Mouse (Mus musculus): ENCODE results near the gene Dgki.

Gene Dgki

GRCm38 (mm10) chr6:37297744-37298482, 2.1 kb downstream of the Dgki start:
- DNase-seq (ENCODE audit: low spot score in 2 of 2): peak; percentile 58 to 61

GRCm38 (mm10) chr6:37292068-37292467, 7.9 kb downstream of the Dgki start:
- no peak for DNase-seq (ENCODE audit: low spot score in 2 of 2)

GRCm38 (mm10) chr6:37291171-37291570, 8.8 kb downstream of the Dgki start:
- DNase-seq (ENCODE audit: low spot score in 2 of 2): no peak

DNA sequence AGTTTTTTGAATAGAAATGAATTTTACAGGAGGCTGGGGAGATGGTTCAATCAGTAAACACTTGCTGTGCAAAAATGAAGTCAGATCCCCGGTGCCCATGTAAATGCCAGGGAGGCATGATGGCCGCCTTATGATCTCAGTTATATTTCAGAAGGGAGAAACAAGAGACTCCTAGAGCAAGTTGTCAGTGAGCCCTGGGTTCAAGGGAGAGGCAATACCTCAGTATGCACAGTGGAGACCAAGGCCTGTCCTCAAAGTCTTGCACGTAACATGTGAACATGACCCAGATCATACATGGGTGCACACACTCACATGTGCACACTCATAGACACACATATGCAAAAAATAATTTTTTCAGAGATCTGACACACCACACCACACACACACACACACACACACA, 9.3 kb downstream of the Dgki start:
- no peak for DNase-seq (ENCODE audit: low spot score in 2 of 2)

- no peak for DNase-seq (ENCODE audit: low spot score in 2 of 2)
Measured at GRCm38 (mm10) chr6:37286134-37286533, 13.8 kb downstream of the Dgki start.

- no peak for DNase-seq (ENCODE audit: low spot score in 2 of 2)
Measured at GRCm38 (mm10) chr6:37284879-37285278, 15.1 kb downstream of the Dgki start.

DNA sequence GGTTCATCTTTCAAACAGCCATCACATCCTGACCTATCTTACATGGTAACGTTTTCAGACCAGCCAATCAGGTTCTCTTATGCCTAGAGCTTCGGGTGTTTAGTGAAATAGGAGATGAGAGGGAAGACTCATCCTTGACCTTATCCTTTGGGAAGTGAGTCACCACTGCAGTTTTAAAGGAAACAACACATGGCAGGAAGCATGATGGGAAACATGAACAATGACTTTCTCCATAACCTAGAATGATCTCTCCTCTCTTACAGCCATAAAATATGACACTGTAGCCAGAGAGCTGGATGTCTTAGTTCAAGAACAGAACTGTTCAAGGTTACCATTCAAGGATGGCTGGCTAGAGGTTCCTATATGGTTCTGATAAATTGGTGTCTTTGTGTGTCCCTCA, 16.6 kb downstream of the Dgki start:
- no peak for DNase-seq (ENCODE audit: low spot score in 2 of 2)

DNA sequence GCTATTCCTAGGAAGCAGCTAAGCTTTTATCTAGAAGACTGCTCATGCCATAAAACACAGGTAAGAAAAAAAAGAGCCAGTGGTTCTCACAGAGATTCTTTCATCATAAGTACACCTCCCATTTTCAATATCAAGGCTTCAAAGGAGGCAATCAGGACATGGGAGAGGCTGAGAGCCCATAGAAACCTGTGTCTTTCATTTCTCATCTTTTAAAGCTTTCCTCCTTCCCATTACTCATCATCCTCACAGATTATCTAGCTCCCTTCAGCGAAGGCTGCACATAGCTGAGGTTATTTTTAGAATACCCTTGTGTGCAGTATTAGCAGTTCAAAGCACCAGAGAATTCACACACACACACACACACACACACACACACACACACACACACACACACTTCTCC, 17.3 kb downstream of the Dgki start:
- no peak for DNase-seq (ENCODE audit: low spot score in 2 of 2)

DNA sequence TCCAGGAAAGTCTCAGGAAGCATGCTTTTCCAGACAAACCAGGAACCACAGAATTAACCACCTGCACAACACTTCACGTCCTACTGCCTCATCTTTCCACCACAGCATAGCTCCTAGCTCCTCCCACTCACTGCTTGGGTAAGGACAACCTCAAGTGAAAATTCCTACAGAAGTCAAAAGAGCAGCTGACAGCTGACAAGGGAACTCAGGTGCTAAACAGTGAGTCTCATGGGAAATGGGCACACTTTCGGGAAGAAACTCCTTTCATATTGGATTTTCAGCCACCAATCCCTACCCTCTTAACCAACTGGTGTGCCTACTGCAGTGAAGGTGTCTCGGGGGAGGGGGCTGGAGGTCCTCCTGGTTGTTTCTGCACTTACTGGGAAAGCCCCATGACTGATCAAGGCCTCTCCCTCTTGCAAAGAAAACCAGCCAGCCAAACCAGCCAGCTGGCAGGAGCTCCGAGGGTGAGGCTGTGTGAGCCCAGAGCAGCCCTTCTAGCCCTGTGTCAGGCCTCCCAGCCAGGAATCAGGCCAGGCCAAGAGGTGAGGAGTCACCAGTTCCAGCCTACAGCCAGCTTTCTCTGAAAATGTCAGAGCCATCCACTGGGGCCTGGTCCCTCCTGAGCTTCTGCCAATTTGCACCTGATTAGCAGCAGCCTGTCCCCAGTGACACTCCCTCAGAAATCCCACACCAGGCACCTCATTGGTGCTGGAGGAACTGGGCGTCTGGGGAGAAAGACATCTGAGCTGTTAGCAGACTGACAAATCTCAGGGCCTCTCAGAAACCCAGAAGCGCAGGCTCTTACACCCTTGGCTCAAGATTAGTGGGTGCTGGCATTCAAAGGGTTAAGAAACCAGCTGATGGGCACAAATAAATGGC, 22.9 kb downstream of the Dgki start:
- DNase-seq (ENCODE audit: low spot score in 2 of 2): no peak

DNA sequence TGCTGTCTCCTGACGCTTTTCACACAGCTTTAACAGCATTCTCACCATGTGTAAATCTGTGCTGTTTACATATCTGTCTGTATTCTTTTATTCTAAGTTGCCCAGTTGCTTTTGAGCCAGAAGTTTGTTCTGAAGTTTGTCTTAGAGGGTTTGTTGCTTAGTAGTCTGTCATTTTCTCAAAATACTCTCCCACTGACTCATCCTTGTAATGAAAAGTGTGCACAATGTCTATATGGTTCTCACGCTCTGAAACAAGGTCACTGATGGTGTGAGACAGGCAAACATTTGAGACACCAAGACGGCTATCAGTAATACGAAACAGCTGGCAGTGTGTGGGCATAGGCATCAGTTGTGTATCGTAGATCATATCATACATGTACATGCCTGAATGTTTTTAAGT, 23.8 kb downstream of the Dgki start:
- DNase-seq (ENCODE audit: low spot score in 2 of 2): no peak

GRCm38 (mm10) chr6:37270905-37271591, 28.9 kb downstream of the Dgki start:
- no peak for DNase-seq (ENCODE audit: low spot score in 2 of 2)

GRCm38 (mm10) chr6:37268589-37268988, 31.4 kb downstream of the Dgki start:
- no peak for DNase-seq (ENCODE audit: low spot score in 2 of 2)

DNA sequence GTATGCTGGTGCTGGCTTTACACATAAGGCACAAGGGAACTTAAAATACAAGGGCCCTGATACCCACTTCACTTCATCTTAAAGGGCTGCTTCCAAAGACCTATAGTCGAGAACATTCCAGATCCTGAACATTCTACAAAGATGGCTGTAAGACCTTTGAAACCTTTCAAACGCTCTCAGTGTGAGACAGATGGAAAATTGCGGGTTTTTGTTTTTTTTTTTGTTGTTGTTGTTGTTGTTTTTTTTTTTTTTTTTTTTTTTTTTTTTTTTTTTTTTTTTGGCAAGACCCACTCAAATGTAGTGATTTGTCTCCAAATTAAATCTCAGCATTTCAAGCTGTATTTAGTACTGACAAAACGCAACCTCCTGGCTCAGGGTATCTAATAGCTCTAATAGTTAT, 32.0 kb downstream of the Dgki start:
- DNase-seq (ENCODE audit: low spot score in 2 of 2): no peak

GRCm38 (mm10) chr6:37262486-37262885, 37.5 kb downstream of the Dgki start:
- no peak for DNase-seq (ENCODE audit: low spot score in 2 of 2)

DNA sequence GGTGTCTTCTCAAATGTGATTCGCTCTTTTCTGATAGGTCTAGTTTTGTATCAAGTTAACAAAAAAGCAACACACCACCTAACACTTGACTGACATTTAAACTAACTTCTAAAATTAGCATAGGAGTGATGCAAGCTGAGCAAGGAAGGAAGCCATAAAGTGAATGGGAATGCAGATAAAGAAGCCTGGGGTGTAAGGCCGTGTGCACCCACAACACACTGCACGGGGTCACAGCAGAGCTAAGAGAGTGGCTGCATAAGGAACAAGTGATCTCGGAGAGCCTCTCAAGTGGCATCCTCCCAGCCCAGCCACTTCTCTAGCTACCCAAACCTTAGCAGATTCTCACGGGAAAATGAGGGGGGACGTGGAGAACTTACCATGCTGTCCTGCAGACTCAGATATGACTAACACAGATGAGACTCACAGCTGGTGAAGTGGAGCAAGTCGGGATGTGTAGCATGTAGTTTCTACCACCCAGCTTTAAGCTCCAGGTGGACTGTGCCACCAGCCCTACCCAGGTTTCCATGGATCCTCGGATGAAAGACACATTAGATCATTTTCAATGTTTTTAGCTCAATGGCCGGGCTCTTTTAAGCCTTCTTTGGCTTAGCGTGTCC, 38.6 kb downstream of the Dgki start:
- DNase-seq (ENCODE audit: low spot score in 2 of 2): no peak

- no peak for DNase-seq (ENCODE audit: low spot score in 2 of 2)
Measured at GRCm38 (mm10) chr6:37258662-37259061, 41.3 kb downstream of the Dgki start.

- no peak for DNase-seq (ENCODE audit: low spot score in 2 of 2)
Measured at GRCm38 (mm10) chr6:37254144-37254543, 45.8 kb downstream of the Dgki start.

DNA sequence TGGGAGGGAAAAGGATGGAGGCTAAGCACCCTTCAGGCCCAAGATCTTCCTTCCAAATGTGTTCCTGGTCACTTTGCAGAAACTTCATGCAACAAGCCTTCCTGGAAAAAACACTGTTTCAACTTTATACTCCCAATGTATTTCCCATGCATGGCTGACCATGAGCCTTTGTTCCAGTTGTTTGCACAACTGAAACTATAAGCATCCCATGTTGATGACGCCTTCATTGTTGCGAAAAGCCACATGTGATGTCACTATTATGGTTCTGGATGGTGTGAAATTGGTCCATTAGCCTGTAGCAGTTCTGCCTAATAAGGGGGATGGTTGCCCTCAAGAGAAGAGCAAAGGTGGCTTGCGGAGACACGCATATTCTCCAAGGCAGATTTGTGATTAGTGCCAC, 47.4 kb downstream of the Dgki start:
- DNase-seq (ENCODE audit: low spot score in 2 of 2): no peak

DNA sequence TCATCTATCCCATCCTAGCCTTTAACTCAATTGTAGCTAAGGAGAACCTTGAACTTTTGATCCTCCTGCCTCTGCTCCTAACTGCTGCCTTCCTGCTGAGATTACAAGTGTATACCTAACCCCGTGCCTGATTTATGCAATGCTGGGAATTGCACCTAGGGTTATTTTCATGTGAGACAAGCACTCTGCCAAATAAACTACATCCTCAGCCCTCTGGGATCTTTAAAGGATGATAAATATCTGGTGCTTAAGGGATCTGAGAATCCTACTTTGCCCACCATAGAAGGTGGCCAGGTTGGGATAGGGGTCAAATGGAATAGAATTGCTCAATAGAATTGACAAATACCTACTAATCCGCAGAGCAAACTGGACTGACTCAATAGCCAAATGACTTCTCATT, 49.3 kb downstream of the Dgki start:
- no peak for DNase-seq (ENCODE audit: low spot score in 2 of 2)

DNA sequence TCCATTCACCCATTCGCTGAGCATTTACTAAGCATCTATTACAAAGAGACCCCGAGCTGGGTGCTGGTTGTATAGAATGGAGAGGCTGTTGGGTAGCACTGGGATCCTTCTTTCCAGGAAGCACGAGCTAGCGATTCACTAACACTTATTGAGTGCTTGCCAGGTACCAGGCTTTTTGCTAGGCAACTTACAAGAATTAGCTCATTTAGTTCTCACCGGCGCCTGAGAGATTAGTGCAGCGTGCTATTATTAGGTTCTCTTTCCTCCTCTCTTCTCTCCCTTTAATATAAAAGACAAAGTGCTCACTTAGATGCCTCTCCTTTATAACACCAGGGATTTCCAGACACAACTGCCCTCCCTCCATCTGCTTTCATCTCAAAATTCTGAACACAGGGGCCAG, 54.2 kb downstream of the Dgki start:
- DNase-seq (ENCODE audit: low spot score in 2 of 2): peak; percentile 42 to 45

DNA sequence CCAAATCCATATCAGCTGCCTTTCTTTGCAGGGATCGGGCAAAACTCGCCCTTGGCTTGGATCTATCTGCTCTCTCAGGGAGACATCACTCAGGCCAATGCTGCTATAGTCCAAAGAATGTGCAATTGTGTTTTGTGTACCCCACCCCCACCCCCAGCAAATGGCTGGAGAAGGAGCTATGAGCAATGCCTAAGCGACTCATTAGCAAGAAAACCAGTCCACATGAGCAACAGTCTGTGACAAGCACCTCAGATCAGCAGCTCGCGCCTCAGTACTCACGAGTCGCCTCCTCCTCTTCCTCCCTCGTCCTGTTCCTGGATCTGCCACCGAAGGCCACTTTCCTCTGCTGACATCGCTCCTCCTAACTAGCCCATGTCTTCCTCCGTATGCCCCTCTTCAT, 55.9 kb downstream of the Dgki start:
- peak in 1 of 2 experiments; percentile 29 for DNase-seq (ENCODE audit: low spot score in 2 of 2)

DNA sequence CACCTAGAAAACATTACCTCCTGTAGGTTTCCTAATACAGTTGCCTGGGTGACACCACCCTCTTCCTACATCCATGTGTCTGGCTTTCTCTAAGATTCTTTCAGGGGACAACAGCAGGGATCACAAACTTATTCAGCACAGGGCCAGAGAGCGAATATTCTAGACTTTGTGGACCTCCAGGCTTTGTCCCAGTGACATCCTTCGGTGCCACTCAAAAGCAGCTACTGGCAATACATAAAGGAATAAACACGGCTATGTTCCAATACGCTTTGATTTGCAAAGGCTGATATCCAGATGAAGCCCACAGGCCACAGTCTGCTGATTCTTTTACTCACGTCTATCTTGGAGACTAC, 57.2 kb downstream of the Dgki start:
- DNase-seq (ENCODE audit: low spot score in 2 of 2): no peak
